Mouse (Mus musculus) lung, embryonic 16.5 days (tissue): ENCODE results near the gene A930018P22Rik. TPM values are rescaled to one million over a fixed set of nuclear protein-coding genes. Genes with fewer than 3 reads are reported as not detected.
"Not testable (repeated sequence)": the region's sequence is repeated elsewhere in the genome, so short reads cannot be mapped to it uniquely, and the experiment has no call there.

Experiments
- ATAC-seq: fragments of 200-750 bp; cut with Nextera tagmentation; 2 replicates; pipeline ENCODE4 v1.8.0; 2017; ENCODE audit warnings: low read depth, mild to moderate bottlenecking, moderate library complexity
- H3K27ac ChIP-seq: fragments of 300-500 bp; sonication (generic); 2 replicates; pipeline ENCODE4 v1.5.1; 2014; ENCODE audit warnings: mild to moderate bottlenecking, control low read depth, low read length
- H3K27me3 ChIP-seq: fragments of 300-500 bp; sonication (generic); 2 replicates; pipeline ENCODE4 v1.6.1; 2014; ENCODE audit warnings: low read depth, low read length, mixed read lengths; ENCODE audit not compliant: control insufficient read depth, insufficient read depth
- H3K36me3 ChIP-seq: fragments of 300-500 bp; sonication (generic); 2 replicates; pipeline ENCODE4 v1.6.1; 2014; ENCODE audit warnings: low read length; ENCODE audit not compliant: control insufficient read depth, insufficient read depth
- H3K4me1 ChIP-seq: fragments of 300-500 bp; sonication (generic); replicated peaks from 2 replicates; pipeline ENCODE4 v1.6.1; 2014; ENCODE audit warnings: low read length, mixed read lengths; ENCODE audit not compliant: control insufficient read depth, insufficient read depth
- H3K4me2 ChIP-seq: fragments of 300-500 bp; sonication (generic); 2 replicates; pipeline ENCODE4 v1.6.1; 2014; ENCODE audit warnings: low read depth, low read length, control low read depth
- H3K4me3 ChIP-seq: fragments of 300-500 bp; sonication (generic); 2 replicates; pipeline ENCODE4 v1.5.1; 2014; ENCODE audit warnings: mild to moderate bottlenecking, low read length, control low read depth
- H3K9ac ChIP-seq: fragments of 300-500 bp; sonication (generic); 2 replicates; pipeline ENCODE4 v1.6.1; 2014; ENCODE audit warnings: low read length, control low read depth
- H3K9me3 ChIP-seq: fragments of 300-500 bp; sonication (generic); 2 replicates; pipeline ENCODE4 v1.6.1; 2016; ENCODE audit warnings: low read length; ENCODE audit not compliant: control insufficient read depth
- WGBS: fragments of 180-500 bp; shearing (Covaris S2); extraction: QIAGEN DNeasy Blood & Tissue Kit; methylation state at CpG from one replicate; pipeline ENCODE4 v1.1.7; 2014; 5-methylcytosine and 5-hydroxymethylcytosine counted together
- polyA plus RNA-seq: library from polyadenylated mRNA; unstranded; fragments of >200 nt; fragmentation: Nextera tagmentation; extraction: Ambion mirVana; gene quantifications from 2 replicates; pipeline ENCODE4 v1.2.1, GENCODE M21; 2015

The A930018P22Rik gene
- polyA plus RNA-seq, 1 experiment from 2014 or later: not detected

DNA sequence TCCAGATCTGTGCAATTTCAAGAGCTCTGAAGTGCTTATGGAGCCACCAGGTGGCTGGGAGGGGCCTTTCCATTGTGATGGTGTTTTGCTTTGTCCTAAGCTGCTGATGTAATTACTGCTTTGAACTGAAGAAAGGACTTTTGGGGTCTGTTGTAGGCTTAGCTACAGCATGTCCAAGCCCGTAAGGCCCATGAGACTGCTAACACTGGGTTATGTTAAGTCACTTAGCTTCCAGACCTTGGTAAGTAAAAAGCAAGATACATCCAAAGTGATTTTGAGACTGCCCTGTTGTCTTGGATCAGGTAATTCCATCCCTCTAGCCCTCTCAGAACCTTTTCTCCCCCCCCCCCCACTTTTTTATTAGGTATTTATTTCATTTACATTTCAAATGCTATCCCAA, 25.8 kb upstream of the A930018P22Rik start:
- not testable (repeated sequence) for H3K4me3 ChIP-seq

GRCm38 (mm10) chr2:104097396-104097795, 25.2 kb upstream of the A930018P22Rik start:
- not testable (repeated sequence) for H3K36me3 ChIP-seq, H3K4me3 ChIP-seq, ATAC-seq, H3K9ac ChIP-seq, H3K4me2 ChIP-seq, H3K9me3 ChIP-seq, H3K27me3 ChIP-seq, H3K4me1 ChIP-seq, H3K27ac ChIP-seq
- WGBS: 94% methylated on average over 4 of the region's 4 CpGs

More for the DNA sequence above, 25.8 kb upstream of the A930018P22Rik start:
- not testable (repeated sequence) for H3K4me2 ChIP-seq, H3K4me1 ChIP-seq, ATAC-seq, H3K9me3 ChIP-seq, H3K9ac ChIP-seq, H3K36me3 ChIP-seq, H3K27ac ChIP-seq, H3K27me3 ChIP-seq
- 80% methylated on average over 1 of the region's 1 CpGs for WGBS

DNA sequence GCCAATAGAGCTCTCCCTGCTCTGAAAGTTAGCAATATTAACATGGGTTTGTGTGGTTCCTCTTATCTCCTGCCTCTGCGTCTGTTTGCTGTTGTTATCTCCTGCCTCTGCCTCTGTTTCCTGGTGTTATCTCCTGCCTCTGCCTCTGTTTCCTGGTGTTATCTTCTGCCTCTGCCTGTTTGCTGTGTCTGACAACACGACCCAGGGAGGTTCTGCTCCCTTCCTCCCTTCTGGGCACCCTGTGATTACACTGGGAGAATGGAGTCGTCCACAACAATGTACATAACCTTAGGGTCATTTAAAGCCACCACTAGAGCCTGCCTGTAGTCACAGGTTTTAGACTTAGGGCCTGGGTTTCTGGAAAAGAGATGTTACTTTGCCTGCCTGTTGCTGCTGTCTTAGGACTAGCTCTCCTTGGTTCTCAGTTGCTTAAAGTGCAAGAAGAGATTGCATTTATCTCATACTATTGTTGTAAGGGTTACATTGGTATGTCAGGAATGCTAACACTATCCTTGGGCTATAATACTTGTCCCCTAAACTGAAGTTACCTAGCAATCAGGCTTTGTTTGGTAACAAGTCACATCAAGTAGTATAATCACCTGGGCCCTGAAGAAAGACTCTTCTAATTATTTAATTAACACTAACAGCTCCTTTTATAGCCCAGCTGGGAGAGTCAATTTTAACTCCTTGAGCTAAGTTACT, 23.9 kb upstream of the A930018P22Rik start:
- Histone ChIP-seq H3K9ac (no peak overlapping the region), H3K4me2 (no peak overlapping the region), H3K4me3 (no peak overlapping the region), H3K27me3 (no peaks in the 10 kb centered on the region), H3K9me3 (no peaks in the 10 kb centered on the region), H3K27ac (0 out of 2 replicates have a peak overlapping the region, but pooled peaks have one; percentile 30), H3K4me1 (0 out of 2 replicates have a peak, but pooled peaks cover 8% of the 10 kb centered on the region), H3K36me3 (no peaks in the 10 kb centered on the region)
- WGBS: 8% methylated on average over 3 of the region's 3 CpGs
- ATAC-seq: no peak

DNA sequence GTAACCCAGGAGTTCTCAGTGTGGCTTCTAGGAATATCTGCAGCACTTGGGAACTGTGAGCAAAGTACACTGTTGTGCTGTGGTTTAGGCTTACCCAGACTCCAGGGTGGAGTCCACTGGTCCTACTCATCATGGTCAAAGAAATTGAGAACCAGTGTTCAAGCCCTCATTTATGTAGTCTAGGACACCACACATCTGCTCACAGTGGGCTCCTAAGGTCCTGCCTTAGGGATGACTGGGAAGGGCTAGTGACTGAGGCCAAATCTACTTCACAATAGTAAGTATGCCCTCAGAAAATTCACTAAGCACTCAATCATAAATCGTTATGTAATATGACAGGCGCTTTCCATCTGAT, 23.4 kb upstream of the A930018P22Rik start:
- Histone ChIP-seq H3K9me3 (no peaks in the 10 kb centered on the region), H3K27ac (no peak overlapping the region)
- WGBS: 91% methylated on average over 2 of the region's 2 CpGs

DNA sequence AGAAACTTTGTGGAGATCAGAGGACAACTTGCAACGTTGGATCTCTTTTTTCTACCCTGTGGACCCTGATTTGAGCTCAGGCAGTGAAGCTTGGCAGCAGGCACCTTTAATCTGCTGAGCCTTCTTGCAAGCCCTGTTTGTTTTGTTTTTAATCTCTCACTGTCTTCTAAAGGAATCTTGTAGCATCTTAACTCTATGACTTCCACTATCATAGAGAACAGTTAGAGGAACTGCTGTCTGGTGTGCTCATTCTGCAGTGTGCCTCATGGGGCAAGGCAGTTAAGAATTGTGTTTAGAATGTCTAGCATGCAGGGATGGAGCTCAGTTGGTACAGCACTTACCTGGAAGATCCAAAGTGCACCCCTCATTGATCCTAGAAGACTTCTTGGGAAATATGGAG, 22.6 kb upstream of the A930018P22Rik start:
- no peak overlapping the region for H3K4me3 ChIP-seq
- ATAC-seq: no peak
- H3K9me3 ChIP-seq: no peaks in the 10 kb centered on the region
- WGBS: 48% methylated on average over 1 of the region's 1 CpGs
- no peaks in the 10 kb centered on the region for H3K27me3 ChIP-seq
- 0 out of 2 replicates have a peak, but pooled peaks cover 8% of the 10 kb centered on the region for H3K4me1 ChIP-seq
- no peaks in the 10 kb centered on the region for H3K36me3 ChIP-seq
- no peak overlapping the region for H3K27ac ChIP-seq
- H3K9ac ChIP-seq: no peak overlapping the region
- H3K4me2 ChIP-seq: no peak overlapping the region

More for the DNA sequence above, 23.4 kb upstream of the A930018P22Rik start:
- H3K4me1 ChIP-seq: 0 out of 2 replicates have a peak, but pooled peaks cover 8% of the 10 kb centered on the region
- no peak overlapping the region for H3K4me2 ChIP-seq
- no peak for ATAC-seq
- H3K9ac ChIP-seq: no peak overlapping the region
- H3K27me3 ChIP-seq: no peaks in the 10 kb centered on the region
- no peak overlapping the region for H3K4me3 ChIP-seq
- H3K36me3 ChIP-seq: no peaks in the 10 kb centered on the region

GRCm38 (mm10) chr2:104104800-104105199, 17.8 kb upstream of the A930018P22Rik start:
- 82% methylated on average over 6 of the region's 6 CpGs for WGBS
- no peaks in the 10 kb centered on the region for H3K4me1 ChIP-seq
- no peaks in the 10 kb centered on the region for H3K9me3 ChIP-seq
- H3K36me3 ChIP-seq: no peaks in the 10 kb centered on the region
- ATAC-seq: no peak
- H3K27me3 ChIP-seq: no peaks in the 10 kb centered on the region
- no peak overlapping the region for H3K4me3 ChIP-seq
- no peak overlapping the region for H3K4me2 ChIP-seq
- no peak overlapping the region for H3K9ac ChIP-seq
- H3K27ac ChIP-seq: no peak overlapping the region

- not testable (repeated sequence) for H3K9ac ChIP-seq, H3K4me2 ChIP-seq, H3K27ac ChIP-seq, H3K4me1 ChIP-seq, H3K9me3 ChIP-seq, ATAC-seq, H3K4me3 ChIP-seq, H3K36me3 ChIP-seq, H3K27me3 ChIP-seq
- WGBS: 66% methylated on average over 2 of the region's 2 CpGs
These were observed 13.5 kb upstream of the A930018P22Rik start for GRCm38 (mm10) chr2:104109021-104109420.

DNA sequence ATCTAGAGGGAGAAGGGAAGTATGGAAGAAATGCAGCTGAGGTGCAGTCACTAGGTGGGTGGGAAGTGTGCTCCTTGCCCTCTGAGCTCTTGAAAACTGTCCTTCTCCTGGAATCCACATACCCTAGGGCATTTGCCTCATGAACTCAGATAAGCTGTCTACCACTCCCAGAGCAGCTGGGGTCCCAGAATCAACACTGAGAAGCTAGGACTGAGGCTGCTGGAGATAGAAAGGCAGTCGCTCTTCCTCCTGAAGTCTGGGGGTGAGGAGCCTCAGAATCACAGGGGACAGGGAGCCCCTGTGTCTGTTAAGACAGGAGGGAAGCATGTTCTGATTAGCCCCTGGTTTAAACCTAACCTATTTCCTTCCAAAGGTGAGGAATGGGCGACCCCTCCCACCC, 13.0 kb upstream of the A930018P22Rik start:
- no peak overlapping the region for H3K9ac ChIP-seq
- no peaks in the 10 kb centered on the region for H3K9me3 ChIP-seq
- H3K27ac ChIP-seq: no peak overlapping the region
- no peaks in the 10 kb centered on the region for H3K4me1 ChIP-seq
- no peak overlapping the region for H3K4me2 ChIP-seq
- 43% methylated on average over 2 of the region's 2 CpGs for WGBS
- no peaks in the 10 kb centered on the region for H3K36me3 ChIP-seq
- H3K27me3 ChIP-seq: no peaks in the 10 kb centered on the region
- ATAC-seq: peak; percentile 34; the same call in 1 of the 2 replicates
- no peak overlapping the region for H3K4me3 ChIP-seq

DNA sequence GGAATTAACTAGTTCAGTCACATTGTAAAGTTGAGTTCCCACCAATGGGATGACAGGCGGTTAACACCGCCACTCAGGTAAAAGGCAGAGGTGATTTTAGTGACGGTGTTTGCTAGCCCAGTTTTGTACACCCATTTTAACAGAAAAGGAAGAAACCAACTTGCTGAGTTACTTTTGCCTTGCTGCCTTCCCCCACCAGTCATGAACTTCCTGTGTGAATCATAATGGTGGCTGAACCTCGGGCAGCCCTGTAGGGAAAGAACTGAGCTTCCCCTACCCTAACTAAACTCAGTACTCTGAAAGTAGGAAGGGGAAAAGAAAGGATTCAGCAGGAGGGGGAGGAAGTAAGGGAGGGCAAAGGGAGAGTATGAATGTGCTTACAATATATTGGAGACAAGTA, 12.5 kb upstream of the A930018P22Rik start:
- Histone ChIP-seq H3K4me3 (no peak overlapping the region), H3K4me1 (no peaks in the 10 kb centered on the region), H3K27me3 (no peaks in the 10 kb centered on the region), H3K9ac (no peak overlapping the region), H3K4me2 (no peak overlapping the region), H3K9me3 (no peaks in the 10 kb centered on the region), H3K36me3 (no peaks in the 10 kb centered on the region), H3K27ac (no peak overlapping the region)
- WGBS: 78% methylated on average over 4 of the region's 4 CpGs
- ATAC-seq: no peak
